In the genomic region with DNA sequence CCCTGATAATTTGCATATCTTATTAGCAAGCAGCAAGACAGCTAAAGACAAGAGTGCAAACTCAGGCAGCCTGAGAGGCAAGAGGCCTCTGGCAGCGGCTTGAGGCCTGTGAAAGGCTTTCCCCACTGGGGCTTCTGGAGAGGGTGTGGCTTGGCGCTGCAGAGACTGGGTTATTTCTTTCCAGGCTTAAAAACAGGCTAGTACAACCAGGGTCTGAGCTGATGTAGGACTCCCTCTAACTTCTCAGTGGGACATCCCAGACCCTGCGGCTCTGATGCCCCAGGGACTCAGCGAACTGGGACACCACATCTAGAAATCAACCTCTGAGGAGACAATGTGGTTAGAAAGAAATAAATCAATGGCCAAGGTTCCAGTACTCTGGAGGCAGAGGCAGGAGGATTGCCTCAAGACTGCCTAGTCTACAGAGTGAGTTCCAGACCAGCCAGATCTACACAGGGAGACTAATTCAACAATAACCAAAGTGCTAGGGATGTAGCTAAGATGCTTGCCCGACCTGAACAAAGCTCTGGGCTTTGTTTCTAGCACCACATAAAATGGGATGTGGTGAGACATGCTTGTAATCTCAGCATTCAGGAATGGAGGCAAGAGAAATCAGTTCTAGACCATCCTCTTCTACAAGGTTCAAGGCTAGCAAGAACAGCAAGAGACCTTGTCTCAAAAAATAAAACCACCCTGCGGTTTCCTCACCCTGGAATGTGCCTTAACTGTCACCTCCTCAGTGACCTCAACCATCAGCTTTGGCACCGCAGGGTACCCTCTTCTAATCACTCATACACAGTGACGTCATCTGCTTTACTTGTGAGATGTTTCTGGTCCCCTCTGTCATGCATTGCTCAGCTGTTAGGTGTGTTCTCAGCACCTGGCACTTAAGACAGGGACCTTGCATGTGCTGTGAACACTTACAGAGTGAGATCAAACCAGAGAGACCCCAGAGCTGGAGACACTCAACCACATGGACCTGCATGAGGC, we compare ENCODE assay signal across 14 mouse cellular contexts. TPM values are rescaled to one million over a fixed set of nuclear protein-coding genes. Genes with fewer than 3 reads are reported as not detected.
DNase-seq lines count a peak whose midpoint lies in the region; ATAC-seq and TF ChIP-seq lines count a peak whose summit lies in the region.
"Had no signal": no experiment of that assay in that cellular context is flagged by ENCODE, and none has a peak within 500 bp of the region (broad histone marks: within the 10 kb centered on the region; RNA-seq: fewer than 3 reads in every experiment).

No protein-coding gene starts in this region.

- H3K27ac ChIP-seq in heart, embryonic 12.5 days (ENCODE audit: poor library complexity, severe bottlenecking) = no peak overlapping the region
- no peak overlapping the region for H3K27ac ChIP-seq in lung, postnatal 0 days (ENCODE audit: low read length)
- H3K27ac ChIP-seq: embryonic facial prominence, embryonic 12.5 days; limb, embryonic 12.5 days; neural tube, embryonic 15.5 days had no signal

- H3K4me1 ChIP-seq in heart, embryonic 12.5 days (replicated peaks) = peaks cover 12% of the 10 kb centered on the region
- no peaks in the 10 kb centered on the region for H3K4me1 ChIP-seq in lung, postnatal 0 days (ENCODE audit: insufficient read depth, low read depth, low read length)

- TF ChIP-seq CTCF in lung, postnatal 0 days (IDR thresholded peaks at IDR 0.05) = no peak

- WGBS in heart, embryonic 12.5 days = 66% methylated on average over 8 of the region's 8 CpGs
- 74% methylated on average over 8 of the region's 8 CpGs for WGBS in lung, postnatal 0 days

- H3K27me3 ChIP-seq in heart, embryonic 12.5 days (replicated peaks) = no peaks in the 10 kb centered on the region
- H3K27me3 ChIP-seq in lung, postnatal 0 days (replicated peaks; ENCODE audit: insufficient read depth, low read length) = no peaks in the 10 kb centered on the region
- H3K27me3 ChIP-seq: embryonic facial prominence, embryonic 12.5 days; limb, embryonic 12.5 days; neural tube, embryonic 15.5 days had no signal

- peak; percentile 94 for DNase-seq in heart, adult 11 months
- peak; percentile 47 for DNase-seq in 3T3-L1 (ENCODE audit: low read depth, low spot score)
- peak; percentile 47 for DNase-seq in CD4-positive, CD25-positive, alpha-beta regulatory T cell, adult 2 months (ENCODE audit: low read depth, low spot score)
- DNase-seq in gastrocnemius, postnatal 10 days = peak; percentile 39
- DNase-seq in lung, postnatal 0 days (ENCODE audit: low spot score) = no peak
- DNase-seq in lung, postnatal 25 days (ENCODE audit: low spot score) = no peak
- no peak for DNase-seq in right cerebral cortex, adult 2 months (ENCODE audit: low spot score in 2 of 2)
- DNase-seq: cerebellum, postnatal 14 days; lung, postnatal 14 days; thymus, adult 18-20 months had no signal

- no peaks in the 10 kb centered on the region for H3K36me3 ChIP-seq in heart, embryonic 12.5 days
- peaks cover 17% of the 10 kb centered on the region; the same call in 1 of the 2 replicates for H3K36me3 ChIP-seq in lung, postnatal 0 days (ENCODE audit: insufficient read depth, low read length)
- H3K36me3 ChIP-seq: neural tube, embryonic 15.5 days had no signal

- no peak overlapping the region for H3K9ac ChIP-seq in heart, embryonic 12.5 days
- no peak overlapping the region for H3K9ac ChIP-seq in lung, postnatal 0 days (replicated peaks; ENCODE audit: low read depth)
- H3K9ac ChIP-seq: embryonic facial prominence, embryonic 12.5 days; limb, embryonic 12.5 days; neural tube, embryonic 15.5 days had no signal

- H3K4me3 ChIP-seq in heart, embryonic 12.5 days = no peak overlapping the region
- H3K4me3 ChIP-seq in lung, postnatal 0 days (ENCODE audit: low read depth, low read length) = no peak overlapping the region
- H3K4me3 ChIP-seq: embryonic facial prominence, embryonic 12.5 days; limb, embryonic 12.5 days; neural tube, embryonic 15.5 days had no signal

- H3K4me2 ChIP-seq in heart, embryonic 12.5 days = no peak overlapping the region
- H3K4me2 ChIP-seq in lung, postnatal 0 days (replicated peaks; ENCODE audit: low read depth, low read length) = no peak overlapping the region
- H3K4me2 ChIP-seq: embryonic facial prominence, embryonic 12.5 days; limb, embryonic 12.5 days; neural tube, embryonic 15.5 days had no signal

- H3K9me3 ChIP-seq in heart, embryonic 12.5 days (replicated peaks) = no peaks in the 10 kb centered on the region
- no peaks in the 10 kb centered on the region for H3K9me3 ChIP-seq in lung, postnatal 0 days (ENCODE audit: low read length)
- H3K9me3 ChIP-seq: embryonic facial prominence, embryonic 12.5 days; limb, embryonic 12.5 days; neural tube, embryonic 15.5 days had no signal

- no peak for ATAC-seq in heart, embryonic 12.5 days (ENCODE audit: insufficient number of reproducible peaks, low FRiP score)
- ATAC-seq in lung, postnatal 0 days = no peak

- TF ChIP-seq EP300 in lung, postnatal 0 days (IDR thresholded peaks at IDR 0.05) = no peak

RNA-seq across cellular contexts. Expression of a gene that starts 20.0 kb away (rescaled TPM):
- polyA plus RNA-seq in heart, embryonic 12.5 days (2016; fragmentation: Nextera tagmentation; extraction: Ambion mirVana) = 0.57 and 0.81 TPM in 2 replicates
- total RNA-seq in gastrocnemius, postnatal 10 days (2021) = 1 to 10 TPM; 2.3 to 2.6 TPM
- polyA plus RNA-seq in lung, postnatal 0 days (2015; fragmentation: Nextera tagmentation; extraction: Ambion mirVana) = 3.1 and 3.9 TPM in 2 replicates

Comparison
In these comparisons a context has a peak if more than half of its experiments do, and no peak if none do; other contexts are left out.
1. DNase-seq: peak in heart, adult 11 months (single experiment), 3T3-L1 (single experiment), CD4-positive, CD25-positive, alpha-beta regulatory T cell, adult 2 months (single experiment) and gastrocnemius, postnatal 10 days (single experiment); none in lung, postnatal 0 days (single experiment), lung, postnatal 25 days (single experiment) and right cerebral cortex, adult 2 months (0 of 2).